Mouse (Mus musculus) embryonic fibroblast, embryonic 13.5 days (primary cell): ENCODE measurements around the gene Taf6.

Source experiments
- CTCF ChIP-seq: IDR thresholded peaks from 2 replicates; pipeline ENCODE4 v1.5.1; 2011; ENCODE audit warnings: mild to moderate bottlenecking, control low read depth, low read length, moderate library complexity, borderline replicate concordance; ENCODE audit not compliant: insufficient read depth
- POLR2A ChIP-seq: IDR thresholded peaks from 2 replicates; pipeline ENCODE4 v1.6.1; 2011; ENCODE audit warnings: low read depth, mild to moderate bottlenecking, control low read depth, low read length, moderate library complexity

DNA sequence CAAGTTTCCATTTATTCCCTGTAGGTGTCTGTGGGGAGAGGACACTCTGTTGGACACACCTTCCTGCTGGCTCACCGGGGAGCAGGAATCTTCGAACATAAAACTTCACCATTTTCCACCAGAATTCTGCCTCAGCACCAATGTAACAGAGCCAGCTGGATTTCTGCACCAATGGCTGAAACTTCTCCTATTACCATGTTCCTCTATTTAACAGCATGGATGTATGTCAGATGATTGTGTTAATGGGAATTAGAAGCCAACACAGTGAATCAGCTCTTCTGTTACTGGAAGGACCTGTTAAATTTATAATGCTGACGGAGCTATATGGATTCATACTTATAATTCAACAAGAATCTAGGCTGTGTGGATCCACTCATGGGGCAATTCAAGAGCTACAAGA lies 42.3 kb upstream of the Taf6 start:
- no peak for TF ChIP-seq CTCF
- TF ChIP-seq POLR2A, result no peak
